Mouse (Mus musculus): ENCODE results near the gene Anks1. TPM values are rescaled to one million over a fixed set of nuclear protein-coding genes. Genes with fewer than 3 reads are reported as not detected.

Anks1 gene
- polyA plus RNA-seq, 1 experiment: 16.1 TPM

DNA sequence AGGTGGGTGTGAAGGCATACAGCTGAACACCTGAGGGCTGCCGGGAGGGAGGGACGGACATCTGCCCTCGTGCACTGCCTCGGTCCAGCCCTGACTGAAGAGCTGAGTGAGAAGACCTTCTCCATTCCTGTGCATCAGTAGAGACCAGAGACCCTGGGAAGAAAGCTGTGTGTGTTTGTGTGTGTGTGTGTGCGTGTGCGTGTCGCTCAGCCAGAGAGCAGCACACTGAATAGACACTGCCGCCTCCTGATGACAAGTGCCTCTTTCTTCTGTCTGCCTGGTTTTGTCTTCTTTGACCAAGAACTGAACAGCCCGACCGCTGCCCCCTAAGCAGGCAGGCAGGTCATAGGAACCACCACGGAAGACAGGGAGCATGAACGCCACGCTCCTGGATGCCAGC, 132.2 kb downstream of the Anks1 start:
- H3K27me3 ChIP-seq (ENCODE audit: control insufficient read depth, insufficient read depth, low read length): no peaks in the 10 kb centered on the region
- H3K4me1 ChIP-seq (ENCODE audit: control insufficient read depth, insufficient read depth, low read length): no peaks in the 10 kb centered on the region; the same call in none of the 2 replicates
- no peak overlapping the region for H3K4me3 ChIP-seq (ENCODE audit: control insufficient read depth, low read depth, low read length)
- TF ChIP-seq POLR2A (IDR thresholded peaks at IDR 0.05; ENCODE audit: control insufficient read depth, low read depth, low read length) (no peak), CTCF (IDR thresholded peaks at IDR 0.05; ENCODE audit: control insufficient read depth, insufficient read depth, insufficient replicate concordance, low read depth, low read length) (no peak)
- H3K27ac ChIP-seq (ENCODE audit: control insufficient read depth, insufficient read depth, low read depth, low read length): no peak overlapping the region
- no peaks in the 10 kb centered on the region for H3K36me3 ChIP-seq (ENCODE audit: control insufficient read depth, insufficient read depth, low read length)

DNA sequence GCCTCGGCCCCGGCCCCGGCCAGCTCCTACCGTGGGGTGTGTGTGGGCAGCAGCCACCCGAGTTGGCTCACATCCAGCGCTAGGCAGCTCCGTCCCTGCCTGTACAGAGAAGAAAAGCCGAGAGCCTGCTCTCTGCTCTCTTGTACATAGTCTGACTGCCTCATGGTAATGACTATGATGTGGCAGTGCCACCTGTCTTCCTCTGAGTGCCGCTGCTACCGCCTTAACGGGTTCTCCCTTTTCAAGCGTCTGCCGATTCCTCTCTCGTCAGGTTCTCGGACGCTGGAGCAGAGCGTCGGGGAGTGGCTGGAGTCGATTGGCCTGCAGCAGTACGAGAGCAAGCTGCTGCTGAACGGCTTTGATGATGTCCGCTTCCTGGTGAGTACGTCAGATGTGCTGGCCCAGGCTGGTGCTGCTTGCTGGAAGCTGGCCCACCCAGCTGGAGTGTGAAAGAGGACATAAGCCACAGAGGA, 133.2 kb downstream of the Anks1 start:
- H3K36me3 ChIP-seq (ENCODE audit: control insufficient read depth, insufficient read depth, low read length): no peaks in the 10 kb centered on the region
- TF ChIP-seq POLR2A (IDR thresholded peaks at IDR 0.05; ENCODE audit: control insufficient read depth, low read depth, low read length) (no peak), CTCF (IDR thresholded peaks at IDR 0.05; ENCODE audit: control insufficient read depth, insufficient read depth, insufficient replicate concordance, low read depth, low read length) (no peak)
- no peak overlapping the region for H3K4me3 ChIP-seq (ENCODE audit: control insufficient read depth, low read depth, low read length)
- H3K4me1 ChIP-seq (ENCODE audit: control insufficient read depth, insufficient read depth, low read length): no peaks in the 10 kb centered on the region; the same call in none of the 2 replicates
- no peaks in the 10 kb centered on the region for H3K27me3 ChIP-seq (ENCODE audit: control insufficient read depth, insufficient read depth, low read length)
- H3K27ac ChIP-seq (ENCODE audit: control insufficient read depth, insufficient read depth, low read depth, low read length): no peak overlapping the region

DNA sequence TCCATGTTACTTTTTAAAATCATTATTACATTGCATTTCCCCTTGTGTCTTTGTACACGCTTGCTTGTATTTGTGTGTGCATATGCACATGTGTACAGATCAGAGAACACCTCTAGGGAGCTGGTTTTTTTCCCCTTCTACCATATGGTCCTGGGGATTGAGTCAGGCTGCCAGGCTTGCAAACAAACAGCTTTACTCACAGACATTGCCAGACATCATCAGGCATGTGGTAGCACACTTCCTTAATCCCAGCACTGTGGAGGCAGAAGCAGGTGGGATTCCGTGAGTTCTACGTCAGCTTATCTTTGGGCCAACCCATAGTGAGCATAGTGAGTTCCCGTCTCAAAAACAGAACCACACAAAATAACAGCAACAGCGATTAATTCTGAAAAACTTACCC, 137.9 kb downstream of the Anks1 start:
- H3K27me3 ChIP-seq (ENCODE audit: control insufficient read depth, insufficient read depth, low read length): no peaks in the 10 kb centered on the region
- no peak for TF ChIP-seq CTCF (IDR thresholded peaks at IDR 0.05; ENCODE audit: control insufficient read depth, insufficient read depth, insufficient replicate concordance, low read depth, low read length)
- TF ChIP-seq POLR2A (IDR thresholded peaks at IDR 0.05; ENCODE audit: control insufficient read depth, low read depth, low read length): no peak
- no peaks in the 10 kb centered on the region for H3K36me3 ChIP-seq (ENCODE audit: control insufficient read depth, insufficient read depth, low read length)
- H3K4me3 ChIP-seq (ENCODE audit: control insufficient read depth, low read depth, low read length): no peak overlapping the region
- no peaks in the 10 kb centered on the region for H3K4me1 ChIP-seq (ENCODE audit: control insufficient read depth, insufficient read depth, low read length)
- H3K27ac ChIP-seq (ENCODE audit: control insufficient read depth, insufficient read depth, low read depth, low read length): no peak overlapping the region

DNA sequence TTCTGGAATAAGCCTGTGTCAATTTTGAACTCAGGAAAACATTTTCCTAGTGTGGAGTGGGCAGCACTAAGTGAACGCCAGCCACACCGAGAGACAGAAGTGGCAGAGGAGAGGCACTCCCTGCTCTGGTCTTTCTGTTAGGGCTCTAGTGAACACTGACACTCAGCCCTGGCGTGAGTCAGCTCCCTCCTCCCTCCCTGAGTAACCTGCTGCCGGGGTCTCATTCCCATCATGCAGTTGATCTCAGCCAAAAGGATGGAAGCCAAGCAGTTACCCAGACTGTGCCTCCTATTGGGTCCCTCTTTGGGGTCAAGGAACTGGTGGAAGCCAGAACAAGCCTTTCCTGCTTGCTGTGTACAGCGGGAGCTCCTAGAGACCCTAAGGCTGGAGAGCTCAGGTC, 138.4 kb downstream of the Anks1 start:
- Histone ChIP-seq H3K36me3 (ENCODE audit: control insufficient read depth, insufficient read depth, low read length) (no peaks in the 10 kb centered on the region; the same call in 1 of the 2 replicates), H3K27me3 (ENCODE audit: control insufficient read depth, insufficient read depth, low read length) (no peaks in the 10 kb centered on the region), H3K4me1 (ENCODE audit: control insufficient read depth, insufficient read depth, low read length) (no peaks in the 10 kb centered on the region), H3K27ac (ENCODE audit: control insufficient read depth, insufficient read depth, low read depth, low read length) (no peak overlapping the region), H3K4me3 (ENCODE audit: control insufficient read depth, low read depth, low read length) (no peak overlapping the region)
- TF ChIP-seq POLR2A (IDR thresholded peaks at IDR 0.05; ENCODE audit: control insufficient read depth, low read depth, low read length): no peak
- TF ChIP-seq CTCF (IDR thresholded peaks at IDR 0.05; ENCODE audit: control insufficient read depth, insufficient read depth, insufficient replicate concordance, low read depth, low read length): no peak

DNA sequence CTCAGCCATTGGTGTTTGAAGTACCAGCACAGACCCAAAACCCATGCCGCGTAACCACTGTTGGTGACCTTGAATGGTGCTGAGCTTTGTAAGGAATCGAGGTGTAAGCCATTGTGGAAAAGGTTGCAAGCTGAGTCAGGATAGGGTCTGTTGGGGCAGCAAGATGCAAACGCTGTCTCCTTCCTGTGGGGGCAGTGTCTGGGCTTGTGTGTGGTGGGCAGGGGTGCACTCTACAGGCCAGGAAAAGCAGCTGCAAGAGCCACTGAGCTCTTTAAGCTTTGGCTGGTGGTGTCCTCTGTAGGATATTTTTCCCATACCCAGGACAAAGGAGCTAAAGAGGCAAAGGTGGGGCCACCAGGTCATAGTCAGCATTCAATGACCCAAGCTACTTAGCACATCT, 139.3 kb downstream of the Anks1 start:
- H3K4me1 ChIP-seq (ENCODE audit: control insufficient read depth, insufficient read depth, low read length): no peaks in the 10 kb centered on the region
- H3K27ac ChIP-seq (ENCODE audit: control insufficient read depth, insufficient read depth, low read depth, low read length): no peak overlapping the region
- H3K4me3 ChIP-seq (ENCODE audit: control insufficient read depth, low read depth, low read length): no peak overlapping the region
- TF ChIP-seq POLR2A (IDR thresholded peaks at IDR 0.05; ENCODE audit: control insufficient read depth, low read depth, low read length): no peak
- TF ChIP-seq CTCF (IDR thresholded peaks at IDR 0.05; ENCODE audit: control insufficient read depth, insufficient read depth, insufficient replicate concordance, low read depth, low read length): peak; percentile 79; the same call in 1 of the 2 replicates
- H3K36me3 ChIP-seq (ENCODE audit: control insufficient read depth, insufficient read depth, low read length): no peaks in the 10 kb centered on the region; the same call in 1 of the 2 replicates
- H3K27me3 ChIP-seq (ENCODE audit: control insufficient read depth, insufficient read depth, low read length): no peaks in the 10 kb centered on the region

DNA sequence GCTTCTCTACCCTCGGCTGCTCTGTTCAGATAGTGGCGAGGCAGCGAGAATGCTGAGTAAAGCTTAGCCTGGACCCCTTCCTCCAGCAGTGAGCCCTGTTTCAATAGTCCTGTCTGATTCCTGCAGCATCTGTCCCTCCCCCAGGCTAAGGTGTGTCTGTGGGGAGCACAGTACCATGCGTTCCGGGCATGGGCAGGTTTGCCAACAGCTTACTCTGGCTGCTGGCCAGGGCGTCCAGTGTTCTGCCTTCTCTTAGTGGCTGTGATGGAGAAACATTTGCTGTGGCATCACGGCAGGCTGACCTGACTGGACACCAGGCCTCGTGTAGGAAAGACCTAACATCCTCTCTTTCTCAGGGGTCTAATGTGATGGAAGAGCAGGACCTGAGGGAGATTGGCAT, 141.1 kb downstream of the Anks1 start:
- no peaks in the 10 kb centered on the region for H3K27me3 ChIP-seq (ENCODE audit: control insufficient read depth, insufficient read depth, low read length)
- no peaks in the 10 kb centered on the region; the same call in 1 of the 2 replicates for H3K36me3 ChIP-seq (ENCODE audit: control insufficient read depth, insufficient read depth, low read length)
- no peak overlapping the region for H3K4me3 ChIP-seq (ENCODE audit: control insufficient read depth, low read depth, low read length)
- H3K27ac ChIP-seq (ENCODE audit: control insufficient read depth, insufficient read depth, low read depth, low read length): no peak overlapping the region
- TF ChIP-seq CTCF (IDR thresholded peaks at IDR 0.05; ENCODE audit: control insufficient read depth, insufficient read depth, insufficient replicate concordance, low read depth, low read length): no peak
- no peaks in the 10 kb centered on the region for H3K4me1 ChIP-seq (ENCODE audit: control insufficient read depth, insufficient read depth, low read length)

DNA sequence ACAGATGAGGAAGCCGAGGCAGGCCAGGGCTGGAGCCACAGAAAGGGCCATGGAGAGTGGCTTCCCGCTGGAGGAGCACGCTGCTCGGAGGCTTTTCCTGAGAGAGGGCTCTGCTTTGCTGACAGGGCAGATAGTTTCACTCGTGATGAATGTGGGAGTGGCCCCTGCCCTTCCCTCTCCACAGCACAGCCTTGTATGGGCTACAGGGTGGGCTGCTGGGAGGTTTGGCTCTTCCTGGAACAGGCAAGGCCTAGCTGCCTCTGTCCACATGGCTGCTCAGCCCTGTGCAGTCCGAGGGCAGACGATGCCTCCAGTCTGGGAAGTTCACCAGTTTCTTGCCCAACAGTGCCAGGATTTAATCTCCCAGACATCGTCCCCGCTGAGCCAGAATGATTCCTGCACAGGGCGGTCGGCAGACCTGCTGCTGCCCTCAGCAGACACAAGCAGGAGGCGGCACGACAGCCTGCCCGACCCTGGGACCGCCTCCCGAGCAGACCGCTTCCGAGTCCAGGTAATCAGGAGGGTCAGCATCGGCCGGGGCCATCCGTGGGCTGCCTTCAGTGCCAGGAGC, 143.3 kb downstream of the Anks1 start:
- no peaks in the 10 kb centered on the region; the same call in 1 of the 2 replicates for H3K36me3 ChIP-seq (ENCODE audit: control insufficient read depth, insufficient read depth, low read length)
- no peaks in the 10 kb centered on the region for H3K4me1 ChIP-seq (ENCODE audit: control insufficient read depth, insufficient read depth, low read length)
- no peak for TF ChIP-seq POLR2A (IDR thresholded peaks at IDR 0.05; ENCODE audit: control insufficient read depth, low read depth, low read length)
- TF ChIP-seq CTCF (IDR thresholded peaks at IDR 0.05; ENCODE audit: control insufficient read depth, insufficient read depth, insufficient replicate concordance, low read depth, low read length): no peak
- H3K4me3 ChIP-seq (ENCODE audit: control insufficient read depth, low read depth, low read length): no peak overlapping the region
- no peaks in the 10 kb centered on the region for H3K27me3 ChIP-seq (ENCODE audit: control insufficient read depth, insufficient read depth, low read length)
- H3K27ac ChIP-seq (ENCODE audit: control insufficient read depth, insufficient read depth, low read depth, low read length): no peak overlapping the region
